Mouse (Mus musculus): ENCODE measurements around the gene Fntb.
A peak's percentile ranks its signal among the peaks of the same experiment; 100 is the strongest.
"Not testable (repeated sequence)": the region's sequence is repeated elsewhere in the genome, so short reads cannot be mapped to it uniquely, and the experiment has no call there.

Fntb gene

DNA sequence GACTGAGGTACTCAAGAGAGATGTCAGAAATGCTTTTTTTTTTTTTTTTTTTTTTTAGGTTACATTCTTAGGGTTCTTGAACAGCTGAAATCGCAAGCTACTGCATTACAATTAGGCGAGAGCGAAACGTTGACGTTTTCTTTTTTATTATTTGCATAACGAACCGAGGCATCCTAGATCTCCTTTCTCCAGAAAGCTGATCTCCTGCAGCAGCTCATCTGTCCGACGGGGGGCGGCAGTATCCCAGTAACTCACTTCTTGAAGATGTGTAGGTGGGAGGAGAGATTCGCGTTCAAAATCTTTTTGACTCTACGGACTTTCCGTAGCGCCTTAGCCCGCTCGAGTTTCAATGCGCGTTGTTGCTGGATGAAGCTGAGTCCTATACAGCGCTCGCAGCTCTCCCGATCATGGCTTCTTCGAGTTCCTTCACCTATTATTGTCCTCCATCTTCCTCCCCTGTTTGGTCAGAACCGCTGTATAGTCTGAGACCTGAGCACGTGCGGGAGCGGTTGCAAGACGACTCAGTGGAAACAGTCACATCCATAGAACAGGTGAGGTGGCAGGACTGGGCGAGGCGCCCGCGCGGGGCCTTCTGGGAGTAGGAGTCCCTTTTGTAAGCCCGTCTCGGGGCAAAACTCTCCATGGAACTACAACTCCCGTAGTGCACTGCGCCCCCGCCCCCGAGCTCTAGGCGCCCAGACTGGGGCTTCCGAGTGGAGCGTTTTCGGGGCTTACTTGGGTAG lies 71.9 kb downstream of the Fntb start:
- DNase-seq (ENCODE audit: low read depth, low spot score), result peak; percentile 93

DNA sequence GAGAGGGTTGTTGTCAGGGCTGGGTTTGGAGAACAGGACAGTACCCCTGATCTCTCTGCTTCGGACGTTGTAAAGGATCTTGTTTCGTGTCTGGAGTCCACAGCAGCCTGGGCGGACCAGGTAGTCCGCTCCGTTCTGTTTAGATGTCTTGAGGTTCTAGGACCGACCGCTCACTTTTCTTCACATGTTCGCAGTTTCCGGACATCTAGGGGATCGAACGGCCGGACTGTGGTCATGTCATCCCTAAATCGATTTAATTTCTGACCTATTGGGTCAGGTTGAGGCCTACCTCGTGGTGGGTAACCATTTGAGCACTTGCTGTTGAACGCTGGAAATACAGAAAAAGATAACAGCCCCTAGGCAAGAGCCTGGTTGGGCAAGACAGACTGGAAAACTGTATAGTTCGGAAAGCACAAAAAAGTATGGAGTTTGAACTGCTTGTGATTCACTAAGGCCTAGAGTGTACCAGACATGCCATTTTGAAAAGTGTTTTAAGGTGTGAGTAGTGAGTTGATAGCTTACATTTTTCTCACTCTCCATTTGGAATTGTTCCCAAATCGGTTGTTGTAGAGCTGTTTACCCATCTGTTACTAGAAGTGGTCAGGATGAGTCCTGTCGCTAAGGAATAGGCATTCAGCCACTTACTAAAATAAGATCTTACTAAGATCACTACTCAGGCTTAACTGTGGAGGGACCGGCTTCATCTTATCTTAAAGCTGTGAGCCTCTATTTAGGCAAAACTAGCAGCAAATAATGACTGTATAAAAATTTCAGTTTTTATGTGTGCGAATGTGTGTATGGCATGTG lies 72.7 kb downstream of the Fntb start:
- no peak for DNase-seq (ENCODE audit: low read depth, low spot score)

DNA sequence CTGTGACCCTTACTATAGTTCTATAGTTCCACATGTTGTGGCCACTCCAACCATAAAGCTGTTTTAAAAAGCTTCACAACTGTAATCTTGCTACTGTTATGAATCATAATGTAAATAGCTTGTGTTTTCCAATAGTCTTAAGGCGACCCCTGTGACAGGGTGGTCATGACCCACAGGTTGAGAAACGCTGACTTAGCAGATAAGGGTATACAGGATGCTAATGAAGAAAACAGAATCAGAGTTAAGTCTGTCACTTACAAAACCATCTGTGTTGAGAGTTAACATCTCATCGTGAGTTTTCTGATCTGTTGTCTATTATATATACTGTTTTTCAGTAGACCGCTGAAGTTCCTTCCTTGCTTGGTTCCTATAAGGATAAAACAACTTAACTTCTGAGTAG lies 73.9 kb downstream of the Fntb start:
- DNase-seq (ENCODE audit: low read depth, low spot score), result no peak

DNA sequence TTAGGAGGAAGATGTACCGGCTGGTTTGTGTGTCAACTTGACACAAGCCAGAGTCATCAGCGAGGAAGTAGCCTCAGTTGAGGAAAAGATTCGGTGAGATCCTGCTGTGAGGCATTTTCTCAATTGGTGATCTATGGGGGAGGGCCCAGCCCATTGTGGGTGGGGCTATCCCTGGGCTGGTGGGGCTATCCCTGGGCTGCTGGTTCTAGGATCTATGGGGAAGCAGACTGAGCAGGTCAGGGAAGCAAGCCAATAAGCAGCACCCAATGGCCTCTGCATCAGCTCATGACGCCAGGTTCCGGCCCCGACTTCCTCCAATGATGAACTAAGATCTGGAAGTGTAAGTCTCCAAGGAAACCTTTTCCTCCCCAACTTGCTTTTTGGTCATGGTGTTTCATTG lies 74.7 kb downstream of the Fntb start:
- DNase-seq (ENCODE audit: low read depth, low spot score), result no peak

DNA sequence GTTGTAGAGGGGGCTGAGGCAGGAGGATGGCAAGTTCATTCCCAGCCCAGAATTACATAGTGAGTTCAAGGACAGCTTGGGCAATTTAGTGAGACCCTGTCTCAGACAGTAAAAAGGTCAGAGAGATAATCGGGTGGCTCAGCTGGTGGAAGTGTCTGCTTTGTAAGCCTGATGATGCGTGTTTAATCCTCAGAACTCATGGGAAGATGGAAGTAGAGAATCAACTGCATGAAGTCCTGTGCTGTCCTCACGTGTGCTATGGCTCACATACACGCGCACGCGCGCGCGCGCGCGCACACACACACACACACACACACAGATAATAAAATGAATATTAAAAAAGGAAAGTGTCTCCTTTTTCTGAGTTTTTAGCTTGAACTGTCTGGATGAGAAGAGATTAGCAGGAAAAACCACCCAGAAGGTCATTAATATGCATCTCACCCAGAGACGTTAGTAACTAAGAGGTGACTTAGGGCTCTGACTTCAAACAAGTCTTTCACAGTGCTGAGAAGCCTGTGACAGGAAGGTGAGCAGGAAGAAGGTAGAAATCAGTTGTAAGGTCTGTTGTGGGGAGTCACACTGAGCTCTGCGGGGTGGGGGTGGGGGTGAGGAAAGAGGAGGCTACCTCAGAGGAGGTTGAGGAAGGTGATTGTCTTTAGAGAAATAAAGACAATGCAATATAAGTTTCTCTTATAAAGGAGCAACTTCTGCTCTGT lies 79.1 kb downstream of the Fntb start:
- DNase-seq (ENCODE audit: low read depth, low spot score), result no peak

DNA sequence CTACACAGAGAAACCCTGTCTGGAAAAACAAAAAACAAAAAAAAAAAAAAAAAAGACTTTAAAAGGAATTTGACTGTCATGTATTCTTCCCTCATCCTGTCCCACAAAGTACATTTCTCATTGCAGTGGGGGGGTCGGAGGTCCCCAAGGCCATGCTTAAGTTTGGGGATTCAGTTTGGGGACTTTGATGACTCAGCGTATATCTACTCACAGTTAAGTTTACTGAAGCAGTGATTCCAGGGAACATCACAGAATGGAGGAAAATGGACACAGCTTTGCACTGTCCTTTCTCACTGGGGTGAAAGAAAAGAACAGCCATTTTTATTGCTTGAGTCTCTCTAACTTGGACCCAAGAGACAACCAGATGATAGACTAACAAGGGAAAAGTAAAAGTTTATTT lies 87.0 kb downstream of the Fntb start:
- no peak for DNase-seq (ENCODE audit: low read depth, low spot score)

DNA sequence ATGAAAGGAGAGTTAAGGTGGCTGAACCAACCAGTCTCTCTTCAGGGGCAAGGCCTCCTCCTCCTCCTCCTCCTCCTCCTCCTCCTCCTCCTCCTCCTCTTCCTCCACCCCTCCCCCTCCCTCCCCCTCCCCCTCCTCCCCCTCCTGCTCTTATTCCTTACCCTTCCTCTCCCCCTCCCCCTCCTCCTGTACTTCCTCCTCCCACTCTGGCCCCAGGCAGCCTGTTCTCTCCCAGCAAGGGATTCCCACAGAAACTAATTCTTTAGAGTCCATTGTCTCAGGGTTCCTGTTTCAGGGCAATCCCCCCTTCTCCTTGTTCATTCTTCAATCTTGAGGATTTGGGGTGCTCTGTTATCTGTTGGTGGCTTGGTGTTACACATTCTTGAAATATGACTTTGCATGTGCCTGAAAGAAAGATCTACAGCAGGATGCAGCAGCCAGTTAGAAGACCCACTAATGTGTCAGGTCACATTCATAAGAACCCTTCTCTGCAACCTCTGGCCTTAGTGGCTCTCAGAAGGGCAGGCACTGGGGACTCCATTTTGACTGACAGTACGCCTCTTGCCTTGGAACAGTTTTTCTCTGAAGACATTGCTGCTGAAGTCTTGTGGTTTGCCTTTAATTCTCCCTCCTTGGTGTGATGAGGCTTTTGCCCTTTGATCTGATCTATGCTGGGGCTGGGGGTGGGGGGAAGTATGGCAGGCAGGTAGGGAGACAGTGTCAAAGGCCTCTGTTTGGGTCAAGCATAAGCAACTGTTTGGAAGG lies 88.2 kb downstream of the Fntb start:
- DNase-seq (ENCODE audit: low read depth, low spot score), result no peak

DNA sequence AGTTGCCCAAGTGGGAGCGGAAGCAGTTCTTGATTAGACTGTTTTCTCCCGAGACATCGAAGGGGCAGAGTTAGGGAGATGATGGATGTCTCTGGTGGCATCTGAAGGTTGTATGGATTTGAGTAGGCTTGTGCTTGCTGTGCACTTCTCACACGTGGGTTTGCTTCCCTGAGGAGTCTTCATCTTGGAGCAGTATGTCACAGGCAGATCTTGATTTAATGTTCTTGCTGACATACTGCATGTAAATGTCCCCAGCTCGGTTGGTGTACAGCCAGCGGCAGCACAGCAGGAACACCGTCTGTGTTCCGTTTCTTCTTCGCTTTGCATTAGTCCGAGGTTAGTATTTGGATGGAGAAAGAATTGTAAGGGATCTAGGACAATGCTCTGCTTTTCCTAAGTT lies 91.7 kb downstream of the Fntb start:
- DNase-seq (ENCODE audit: low read depth, low spot score), result no peak

DNA sequence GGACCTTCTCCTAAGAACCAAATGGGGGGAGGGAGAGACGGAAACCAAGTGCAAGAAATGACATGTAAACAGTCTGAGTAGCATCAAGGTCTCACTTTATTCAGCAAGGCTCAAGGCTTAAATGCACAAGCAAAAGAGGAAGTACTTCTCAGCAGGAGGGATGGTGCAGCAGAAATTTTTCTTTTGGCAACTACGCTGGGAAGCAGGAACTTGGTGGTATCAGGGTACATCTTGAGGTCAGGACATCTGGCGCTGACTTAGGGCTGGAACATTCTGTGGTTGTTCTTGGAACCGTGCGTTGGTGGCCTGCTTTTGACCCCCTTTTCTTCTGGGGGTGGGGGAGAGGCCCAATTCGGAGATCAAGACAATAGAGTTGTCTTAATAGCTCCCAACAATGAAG lies 93.4 kb downstream of the Fntb start:
- not testable (repeated sequence) for DNase-seq (ENCODE audit: low read depth, low spot score)

DNA sequence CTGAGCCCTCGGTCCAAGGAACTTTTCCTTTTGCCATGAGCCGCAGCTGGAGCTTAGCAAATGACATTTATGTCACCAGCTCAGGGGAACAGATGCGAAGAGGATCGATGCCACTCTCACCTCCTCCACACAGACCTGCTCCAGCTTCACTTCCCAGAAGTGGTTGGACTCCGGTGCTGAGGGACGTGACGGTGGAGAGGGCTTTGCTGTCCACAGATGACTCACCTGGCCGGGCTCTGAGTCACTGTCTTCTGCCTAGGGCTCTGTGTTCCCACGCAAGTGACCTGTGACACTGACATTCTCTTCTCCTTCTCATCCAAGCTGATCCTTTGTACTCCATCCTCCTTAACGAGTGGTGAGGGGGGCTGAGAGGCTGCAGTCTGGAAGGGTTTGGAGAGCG lies 98.3 kb downstream of the Fntb start:
- DNase-seq (ENCODE audit: low read depth, low spot score), result no peak

DNA sequence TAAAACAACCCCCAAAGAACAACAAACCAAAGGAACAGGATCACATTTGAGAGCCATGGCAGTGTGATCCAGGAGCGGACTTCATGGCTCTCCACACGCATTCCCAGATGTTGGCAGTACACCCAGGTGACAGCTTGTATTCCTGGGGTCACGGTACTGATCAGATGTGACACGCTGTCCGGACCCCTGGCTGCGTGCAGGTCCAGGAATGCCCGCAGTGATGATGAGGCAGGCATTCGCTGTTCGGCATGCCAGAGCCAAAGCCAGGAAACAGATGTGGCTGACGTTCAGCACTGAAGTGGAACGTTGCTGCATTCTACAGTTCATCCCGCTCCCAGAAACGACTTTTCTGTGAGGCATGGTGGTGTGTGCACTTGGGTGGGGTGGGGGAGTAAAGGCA lies 99.9 kb downstream of the Fntb start:
- no peak for DNase-seq (ENCODE audit: low read depth, low spot score)

DNA sequence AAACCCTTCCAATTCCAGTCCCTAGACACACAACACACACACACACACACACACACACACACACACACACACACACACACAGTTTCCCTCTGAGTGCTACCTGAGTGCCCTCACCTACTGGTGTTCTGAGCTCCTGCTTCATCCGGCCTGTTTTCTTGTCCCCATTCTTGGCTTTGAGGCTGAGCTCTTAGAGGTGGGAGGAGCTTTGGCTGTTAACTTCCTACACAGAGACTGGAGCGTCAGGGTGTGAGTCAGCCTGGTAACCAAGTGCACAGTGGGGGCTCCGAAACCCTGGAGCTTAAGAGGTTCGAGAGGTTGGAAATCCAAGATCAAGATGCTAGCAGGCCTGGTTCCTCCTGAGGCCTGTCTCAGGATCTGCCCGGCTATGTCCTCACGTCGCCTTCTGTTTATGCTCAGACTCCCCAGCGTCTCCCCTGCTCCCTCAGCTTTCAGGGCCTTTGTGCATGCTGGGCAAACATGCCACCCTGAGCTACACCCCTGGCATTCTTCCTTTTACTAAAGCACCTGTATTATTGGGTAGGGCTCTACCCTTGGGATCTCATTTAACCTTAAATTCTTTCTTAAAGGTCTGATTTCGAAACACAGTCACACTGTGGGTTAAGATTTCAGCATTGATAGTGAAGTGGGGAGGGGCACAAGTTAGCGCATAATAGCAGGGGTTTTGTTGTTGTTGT lies 102.3 kb downstream of the Fntb start:
- no peak for DNase-seq (ENCODE audit: low read depth, low spot score)

DNA sequence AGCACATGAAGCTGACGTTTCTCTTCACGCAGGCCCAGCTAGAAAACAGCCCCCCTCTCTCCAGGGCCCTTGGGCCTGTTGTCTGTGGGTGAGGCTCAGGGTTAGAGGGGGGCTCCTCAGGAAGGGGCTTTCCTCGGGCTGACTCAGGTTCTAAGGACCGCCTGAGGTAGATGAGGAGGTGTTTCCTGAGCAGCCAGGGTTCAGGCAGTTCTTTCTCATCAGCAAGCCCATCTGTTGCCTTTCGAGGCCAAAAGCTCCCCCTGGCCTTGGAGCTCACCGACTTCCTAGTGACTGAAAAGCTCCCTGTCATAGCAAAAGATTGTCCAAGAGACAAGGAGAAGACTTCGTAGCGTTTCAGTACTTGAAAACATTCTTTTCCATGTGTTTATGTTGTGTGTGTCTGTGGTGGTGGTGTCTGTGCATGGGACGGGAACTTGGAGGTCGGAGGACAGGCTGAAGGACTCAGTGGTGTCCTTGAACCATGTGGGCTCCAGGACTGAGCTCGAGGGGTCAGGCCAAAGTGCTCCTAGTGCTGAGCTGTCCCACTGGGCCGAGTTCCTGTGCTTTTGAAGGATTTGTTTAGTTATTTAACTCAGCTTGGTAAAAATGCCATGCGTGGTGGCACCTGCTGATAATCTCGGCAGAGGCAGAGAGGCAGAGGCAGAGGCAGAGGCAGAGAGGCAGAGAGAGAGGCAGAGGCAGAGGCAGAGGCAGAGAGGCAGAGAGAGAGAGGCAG lies 103.2 kb downstream of the Fntb start:
- no peak for DNase-seq (ENCODE audit: low read depth, low spot score)

DNA sequence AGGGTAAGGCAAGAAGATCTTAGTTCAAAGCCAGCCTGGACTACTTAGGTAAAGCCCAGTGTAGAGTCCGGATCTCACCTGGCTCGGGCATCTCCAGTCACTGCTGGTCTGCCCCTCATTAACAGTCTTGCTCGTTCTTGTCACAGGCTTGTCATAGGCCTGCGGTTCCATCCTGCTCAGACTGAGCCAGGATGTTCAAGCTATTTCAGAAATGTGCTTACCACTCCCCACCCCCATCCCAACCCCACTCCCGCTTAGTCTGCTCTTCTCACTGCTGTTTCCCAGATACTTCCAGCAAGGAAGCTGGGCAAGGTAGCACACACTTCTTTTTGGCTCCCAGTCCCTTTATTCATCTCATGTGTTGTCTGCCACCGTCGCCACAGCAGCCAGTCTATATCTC lies 104.2 kb downstream of the Fntb start:
- DNase-seq (ENCODE audit: low read depth, low spot score), result no peak

DNA sequence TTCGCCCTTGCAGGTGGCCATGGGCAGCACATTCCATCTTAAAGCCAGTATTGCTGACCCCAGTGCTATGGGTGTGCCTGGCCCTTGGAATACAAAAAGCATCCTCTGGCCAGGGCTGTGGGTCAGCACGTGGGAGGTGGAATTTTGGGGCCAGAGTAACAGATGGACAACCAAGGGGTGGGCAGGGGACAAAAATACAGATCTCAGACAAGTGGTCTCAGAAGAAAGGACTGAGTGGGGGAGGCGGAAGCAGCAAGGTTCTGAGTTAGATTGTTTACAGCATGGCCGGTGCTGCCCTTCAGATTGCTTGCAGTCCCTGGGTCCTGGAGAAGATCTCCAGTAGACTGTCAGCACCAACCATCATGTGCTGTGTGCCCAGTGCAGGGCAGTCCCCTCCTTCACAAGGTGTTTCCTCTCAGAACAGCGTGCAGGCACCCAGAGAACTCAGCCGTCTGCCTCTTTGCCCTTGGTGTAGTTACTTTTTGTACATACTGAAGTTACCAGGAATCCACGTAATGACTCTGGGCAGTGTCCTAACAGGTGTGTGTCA lies 107.5 kb downstream of the Fntb start:
- DNase-seq (ENCODE audit: low read depth, low spot score), result no peak

DNA sequence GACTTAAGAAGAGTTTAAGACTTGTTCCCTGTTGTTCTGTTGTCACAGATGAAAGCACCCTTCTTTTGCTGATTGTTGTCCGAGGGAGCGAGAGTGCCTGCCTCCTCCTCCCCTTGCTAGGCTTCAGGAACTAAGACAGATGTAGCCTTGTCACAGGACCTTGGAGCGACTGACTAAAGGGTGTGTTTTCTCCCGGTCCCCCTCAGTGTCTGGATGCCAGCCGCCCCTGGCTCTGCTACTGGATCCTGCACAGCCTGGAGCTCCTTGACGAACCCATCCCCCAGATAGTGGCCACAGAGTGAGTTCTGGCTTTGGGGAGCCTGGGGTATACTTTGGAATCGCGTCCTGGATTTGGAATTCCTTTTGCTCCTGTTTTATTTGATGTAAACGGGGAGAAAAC lies 109.4 kb downstream of the Fntb start:
- no peak for DNase-seq (ENCODE audit: low read depth, low spot score)

DNA sequence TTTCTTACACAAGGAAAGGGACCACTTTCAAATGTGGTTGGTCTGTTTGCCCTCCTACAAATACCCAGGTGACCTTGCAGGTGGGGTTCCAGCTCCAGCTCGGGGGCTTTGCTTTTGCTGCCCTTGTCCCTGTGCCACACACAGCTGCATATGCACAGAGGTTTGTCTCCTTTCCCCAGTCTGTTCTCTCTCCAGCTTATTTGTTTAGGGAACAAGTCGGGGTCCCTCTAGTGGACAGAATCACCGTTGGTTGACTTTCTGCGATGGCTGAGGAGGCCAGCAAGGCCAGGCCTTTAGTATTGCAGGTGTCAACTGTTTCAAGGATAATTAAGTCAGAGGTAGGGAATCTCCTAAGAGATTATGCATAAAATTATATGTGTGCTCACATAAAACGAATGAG lies 113.9 kb downstream of the Fntb start:
- no peak for DNase-seq (ENCODE audit: low read depth, low spot score)

DNA sequence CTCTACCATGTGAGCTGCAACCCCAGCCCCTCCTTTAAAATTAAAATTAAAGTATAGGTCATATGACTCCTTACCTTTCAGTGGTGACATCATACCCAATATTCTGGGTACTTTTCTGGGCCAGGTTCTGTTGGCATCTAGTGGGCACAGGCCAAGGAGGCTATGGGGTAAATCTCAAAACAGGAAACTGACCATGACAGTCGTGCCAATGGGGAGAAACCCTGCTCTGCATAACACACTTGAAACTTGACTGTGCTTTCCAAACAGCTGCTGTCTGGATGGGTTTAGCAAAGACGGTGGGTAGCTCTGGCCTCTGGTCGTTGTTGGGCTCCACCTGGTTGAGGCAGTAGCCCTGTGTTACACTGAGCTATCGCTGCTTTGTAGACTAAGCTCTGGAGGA lies 114.7 kb downstream of the Fntb start:
- no peak for DNase-seq (ENCODE audit: low read depth, low spot score)

DNA sequence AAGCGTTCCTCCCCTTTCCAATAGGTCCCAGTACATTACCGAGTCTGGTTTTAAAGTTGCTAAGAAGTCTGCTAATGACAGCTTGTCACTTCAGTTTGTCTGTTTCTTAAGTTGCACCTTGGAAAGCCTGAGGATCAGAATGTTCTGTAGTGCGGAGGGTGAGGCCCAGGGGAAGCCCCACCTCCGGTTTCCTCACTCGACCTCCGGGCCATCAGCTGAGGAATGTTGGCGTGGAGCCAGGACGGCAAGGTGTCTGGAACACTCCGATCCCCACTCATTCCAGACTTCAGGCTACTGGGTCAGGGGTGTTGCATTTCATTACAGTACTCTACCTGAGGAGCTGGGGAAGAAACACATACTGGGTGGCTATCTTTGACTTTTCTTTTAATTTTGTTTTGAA lies 118.4 kb downstream of the Fntb start:
- peak; percentile 95 for DNase-seq (ENCODE audit: low read depth, low spot score)

DNA sequence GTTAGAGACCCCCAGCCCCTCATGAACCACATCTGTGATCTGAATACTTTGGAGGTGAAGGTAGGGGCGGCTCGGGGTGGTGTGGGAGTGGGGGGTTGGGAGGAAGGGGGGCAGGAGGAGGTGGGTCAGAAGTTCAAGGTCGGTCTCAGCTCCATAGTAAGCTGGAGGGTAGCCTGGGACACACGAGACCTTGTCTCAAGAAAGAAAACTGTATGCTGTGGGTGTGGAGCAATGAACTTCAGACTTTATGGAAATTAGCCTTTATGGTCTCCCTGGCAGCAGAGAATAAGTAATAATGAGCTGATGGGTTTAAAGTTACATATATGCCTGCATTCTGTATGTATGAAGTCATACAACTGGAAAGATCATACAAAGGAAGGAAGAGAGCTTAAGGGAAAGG lies 119.7 kb downstream of the Fntb start:
- no peak for DNase-seq (ENCODE audit: low read depth, low spot score)

Data from skeletal muscle tissue, adult 2 months (tissue).